Mouse (Mus musculus) layer of hippocampus, adult 9-11 months (tissue): ENCODE measurements at regions not wholly inside any gene's neighbourhood (a gene's known extent, or its start where the extent isn't known, plus 50 kb on each side); places are given as distances from the start of the nearest gene placed in this dataset.

Source experiments
- DNase-seq: peaks from one replicate; pipeline ENCODE4 v3.0.0; 2022

GRCm38 (mm10) chr6:52433234-52433633 lies 119.9 kb downstream of the Evx1 start:
- no peak for DNase-seq

- no peak for DNase-seq
Measured at GRCm38 (mm10) chr6:52434771-52435170, 121.5 kb downstream of the Evx1 start.

DNA sequence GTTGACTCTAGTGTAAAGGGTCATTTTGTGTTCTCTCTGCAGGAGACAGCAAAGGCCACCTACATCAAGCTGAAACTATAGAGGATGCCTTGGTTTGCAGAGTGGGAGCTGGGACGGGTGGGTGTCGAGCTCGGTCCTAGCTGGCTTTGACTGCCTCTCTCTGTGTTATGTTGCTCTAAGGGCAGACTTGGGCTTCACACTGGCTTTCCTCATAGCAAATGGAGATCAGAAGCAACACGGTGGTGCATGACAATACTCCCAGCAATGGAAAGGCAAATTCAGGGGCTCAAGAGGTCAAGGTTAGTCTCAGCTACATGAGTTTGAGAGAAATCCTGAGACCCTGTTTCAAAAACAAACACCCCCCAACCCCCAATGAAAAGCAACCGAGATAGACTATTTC lies 122.1 kb downstream of the Evx1 start:
- DNase-seq = no peak

GRCm38 (mm10) chr6:52438366-52438765 lies 125.1 kb downstream of the Evx1 start:
- no peak for DNase-seq

- DNase-seq = no peak
Measured at GRCm38 (mm10) chr6:52439204-52439603, 125.9 kb downstream of the Evx1 start.

DNA sequence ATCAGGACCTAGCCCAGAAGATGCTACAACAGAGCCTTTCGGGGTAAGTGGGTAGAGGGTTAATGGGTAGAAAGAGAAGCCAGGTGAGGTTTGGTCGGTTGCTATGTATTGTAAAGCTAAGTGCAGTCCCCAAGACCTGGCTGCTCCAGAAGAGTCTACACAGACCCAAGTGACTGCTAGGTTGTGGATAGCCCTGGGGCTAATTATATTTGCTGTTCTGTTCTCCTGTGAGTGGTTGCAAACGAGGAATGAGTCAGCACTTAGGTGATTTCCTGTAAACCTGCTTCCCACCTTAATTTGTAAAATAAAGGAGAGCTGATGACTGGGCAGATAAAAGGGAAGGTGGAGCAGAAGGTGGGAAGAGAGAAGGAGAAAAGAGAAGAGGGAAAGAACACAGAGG lies 126.9 kb downstream of the Evx1 start:
- no peak for DNase-seq

GRCm38 (mm10) chr6:52443112-52443984 lies 130.1 kb downstream of the Evx1 start:
- peak; percentile 7 for DNase-seq

DNA sequence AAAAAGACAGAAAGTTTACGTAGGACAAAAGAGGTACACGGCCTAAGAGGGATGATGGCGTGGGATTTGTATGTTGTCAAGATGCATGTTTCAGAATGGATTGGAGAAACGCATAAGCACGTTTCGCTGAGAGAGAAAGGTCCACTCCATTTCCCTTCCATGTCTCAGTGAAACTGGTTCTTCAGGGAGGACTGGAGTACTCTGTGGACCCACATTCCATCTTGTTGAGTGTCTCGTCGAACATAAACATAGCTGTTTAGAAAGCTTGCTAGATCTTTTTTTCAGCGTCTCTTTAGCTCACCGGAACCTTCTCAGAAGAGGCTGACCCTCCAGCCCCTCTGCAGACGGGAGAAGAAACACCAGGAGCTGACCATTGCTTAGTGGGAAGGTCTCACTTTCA lies 145.5 kb downstream of the Evx1 start:
- no peak for DNase-seq

GRCm38 (mm10) chr6:52461186-52461585 lies 147.9 kb downstream of the Evx1 start:
- no peak for DNase-seq

GRCm38 (mm10) chr6:52463369-52463768 lies 150.1 kb downstream of the Evx1 start:
- peak; percentile 57 for DNase-seq

- DNase-seq = no peak
Measured at GRCm38 (mm10) chr6:52464571-52464970, 151.3 kb downstream of the Evx1 start.

DNA sequence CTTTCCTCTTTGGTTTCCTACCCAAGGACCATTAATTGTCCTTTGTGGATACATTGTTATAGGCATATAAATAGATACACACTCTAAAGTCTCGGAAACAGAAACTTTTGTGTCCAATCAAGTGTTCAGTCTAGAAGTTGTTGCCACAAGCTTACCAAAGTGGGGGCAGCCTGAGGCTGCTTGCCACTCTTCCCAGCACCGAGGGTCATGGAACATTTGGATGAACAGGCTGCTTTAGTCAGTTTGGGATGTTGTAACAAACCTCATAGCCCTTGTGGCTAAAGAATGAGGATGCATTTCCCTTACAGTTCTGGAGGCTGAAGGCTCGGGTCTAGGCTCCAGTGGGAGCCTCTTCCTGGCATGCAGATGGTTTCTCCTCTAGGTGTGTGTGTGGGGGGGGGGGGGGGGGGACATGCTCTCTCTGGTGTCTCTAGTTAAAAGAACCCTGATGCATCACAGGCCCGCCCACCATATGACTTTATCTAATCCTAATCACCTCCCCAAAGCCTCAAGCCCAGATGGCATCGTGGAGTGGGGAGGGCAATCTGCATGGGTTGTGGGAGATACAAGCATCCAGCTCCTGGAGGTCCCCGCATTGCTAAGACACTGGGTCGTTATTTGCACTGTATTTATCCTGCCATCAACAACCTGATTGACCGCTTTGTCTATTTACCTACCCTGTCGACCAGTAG lies 152.7 kb downstream of the Evx1 start:
- no peak for DNase-seq

DNA sequence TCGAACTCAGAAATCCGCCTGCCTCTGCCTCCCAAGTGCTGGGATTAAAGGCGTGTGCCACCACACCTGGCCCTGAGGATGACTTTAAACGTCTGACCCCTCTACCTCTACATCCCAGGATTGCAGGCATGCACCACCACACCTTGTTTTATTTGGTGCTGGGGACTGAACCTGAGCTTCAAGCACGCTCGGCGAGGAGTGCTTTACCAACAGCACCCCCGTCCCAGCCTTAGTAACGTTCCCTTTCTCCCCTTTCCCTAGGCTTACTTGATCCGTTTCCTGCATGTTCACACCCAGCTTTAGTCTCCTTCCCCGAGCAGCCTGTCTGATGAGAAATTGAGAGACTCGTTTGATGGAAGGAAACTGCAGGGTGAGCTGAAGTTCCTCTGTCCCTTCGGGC lies 157.5 kb downstream of the Evx1 start:
- no peak for DNase-seq

DNA sequence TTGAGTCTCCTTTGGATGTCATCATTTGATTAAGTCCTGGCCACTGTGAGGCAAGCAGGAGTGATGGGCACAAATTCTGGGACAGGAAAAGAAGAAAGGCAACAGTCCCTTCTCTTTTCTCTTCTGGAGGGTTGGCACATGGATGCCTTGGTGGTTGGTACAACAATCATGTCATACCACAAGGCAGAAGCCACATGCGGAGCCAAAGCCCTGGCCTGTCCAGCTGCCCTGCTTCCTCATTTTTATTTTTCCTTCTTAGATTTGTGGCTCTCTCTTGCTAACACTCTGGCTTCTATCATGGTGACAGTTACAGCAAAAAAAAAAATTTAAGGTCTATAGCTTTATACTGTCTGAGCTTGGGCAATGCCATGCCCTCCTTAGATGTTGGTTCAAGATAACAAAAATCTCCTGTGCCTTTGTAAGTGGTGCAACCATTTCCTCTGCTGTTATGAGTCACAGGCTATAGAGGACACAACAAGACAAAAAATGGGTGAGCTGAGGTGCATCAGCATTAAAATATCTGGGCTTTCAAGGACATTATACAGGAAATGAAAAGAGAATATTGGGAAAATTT lies 158.2 kb downstream of the Evx1 start:
- no peak for DNase-seq

- no peak for DNase-seq
Measured at GRCm38 (mm10) chr6:52472008-52472407, 158.7 kb downstream of the Evx1 start.

GRCm38 (mm10) chr6:52473042-52473589 lies 159.8 kb downstream of the Evx1 start:
- DNase-seq = no peak

DNA sequence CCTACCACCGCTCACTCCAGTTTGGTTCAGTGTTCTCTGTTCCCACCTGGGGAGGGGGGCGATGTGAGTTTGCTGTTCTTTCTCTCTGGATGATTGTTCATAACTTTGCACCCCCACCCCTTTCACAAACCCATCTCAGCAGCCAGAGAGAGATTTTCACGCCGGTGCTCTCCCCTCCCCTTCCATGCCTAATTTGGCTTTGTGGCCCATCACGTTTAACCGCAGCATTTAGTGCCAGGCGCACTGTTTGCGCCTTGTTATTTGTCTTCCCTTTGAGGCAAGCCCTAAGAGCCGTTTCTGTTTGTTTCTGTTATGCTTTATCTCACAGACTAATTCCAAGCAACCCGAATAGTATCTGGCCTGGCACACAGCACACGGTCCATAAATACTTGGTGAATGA lies 160.6 kb downstream of the Evx1 start:
- DNase-seq = no peak

DNA sequence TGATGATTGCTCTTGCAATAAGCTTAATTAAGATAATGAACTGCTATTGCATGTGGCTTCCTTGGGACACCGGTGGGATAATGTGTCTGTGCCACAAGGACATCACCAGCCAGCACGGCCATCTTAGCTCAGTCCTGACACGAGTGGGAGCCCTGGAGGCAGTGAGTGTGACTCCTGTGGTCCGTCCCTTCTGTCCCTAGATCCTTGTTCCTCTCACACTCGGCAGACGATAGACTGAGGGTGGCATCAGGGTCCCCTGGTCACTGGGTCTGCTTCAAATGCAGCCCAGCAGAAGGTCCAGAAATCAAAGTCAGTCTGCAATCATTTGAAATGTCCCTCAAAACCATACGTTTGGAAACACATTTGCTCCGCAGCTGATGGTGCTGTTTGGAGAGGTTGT lies 162.4 kb downstream of the Evx1 start:
- DNase-seq = no peak

GRCm38 (mm10) chr6:52476907-52477306 lies 163.3 kb downstream of the Hibadh start:
- no peak for DNase-seq

GRCm38 (mm10) chr6:52477380-52477779 lies 162.8 kb downstream of the Hibadh start:
- peak; percentile 54 for DNase-seq

GRCm38 (mm10) chr6:52478624-52479023 lies 161.6 kb downstream of the Hibadh start:
- DNase-seq = no peak

DNA sequence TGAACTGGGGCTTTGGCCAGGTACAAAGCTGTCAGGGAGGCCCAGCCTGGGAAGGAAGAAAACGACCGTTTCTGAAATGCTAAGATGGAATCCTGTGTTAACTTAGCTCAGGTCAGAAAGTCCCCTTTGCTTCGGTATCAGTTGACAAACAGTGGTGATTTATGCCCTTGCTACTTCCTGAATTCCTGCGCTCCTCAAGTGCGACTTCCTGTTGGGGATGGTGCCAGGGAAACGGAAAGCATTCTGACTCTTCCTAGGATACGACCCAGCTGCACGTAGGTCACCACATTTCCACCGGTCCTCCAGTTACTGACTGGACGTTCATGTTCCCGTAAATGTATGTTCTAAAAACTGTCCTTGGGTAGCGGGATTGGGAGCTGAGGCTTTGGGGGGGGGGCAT lies 161.0 kb downstream of the Hibadh start:
- no peak for DNase-seq

GRCm38 (mm10) chr6:52481975-52482374 lies 158.2 kb downstream of the Hibadh start:
- no peak for DNase-seq

DNA sequence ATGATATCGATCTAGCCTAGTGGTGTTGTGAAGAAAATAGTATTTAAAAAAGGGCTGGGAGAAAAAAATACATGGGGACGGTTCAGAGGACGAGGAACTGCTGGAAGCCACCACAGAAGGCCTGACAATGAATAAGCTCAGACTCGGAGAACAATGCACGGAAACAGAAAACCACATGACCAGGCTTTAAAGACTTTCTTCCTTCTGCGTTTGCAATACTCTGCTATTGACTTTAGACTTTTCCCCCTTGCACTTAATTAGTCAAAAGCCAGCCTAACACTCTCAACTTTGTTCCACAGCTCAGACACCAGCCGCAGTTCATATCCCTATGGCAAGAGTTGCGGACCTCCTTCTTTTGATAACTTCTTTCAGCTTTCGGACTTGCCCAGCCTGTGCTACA lies 154.0 kb downstream of the Hibadh start:
- DNase-seq = no peak
